Mouse (Mus musculus) frontal cortex, postnatal 10 days (tissue): ENCODE measurements around the gene Eva1c.
"Not testable (repeated sequence)": the region's sequence is repeated elsewhere in the genome, so short reads cannot be mapped to it uniquely, and the experiment has no call there.

Source experiments
- DNase-seq, 2 experiments: peaks; one replicate each; pipeline ENCODE4 v3.0.0; 2022; ENCODE audit warnings: low spot score in 2 of 2, mixed read lengths in 1 of 2

Gene Eva1c

DNA sequence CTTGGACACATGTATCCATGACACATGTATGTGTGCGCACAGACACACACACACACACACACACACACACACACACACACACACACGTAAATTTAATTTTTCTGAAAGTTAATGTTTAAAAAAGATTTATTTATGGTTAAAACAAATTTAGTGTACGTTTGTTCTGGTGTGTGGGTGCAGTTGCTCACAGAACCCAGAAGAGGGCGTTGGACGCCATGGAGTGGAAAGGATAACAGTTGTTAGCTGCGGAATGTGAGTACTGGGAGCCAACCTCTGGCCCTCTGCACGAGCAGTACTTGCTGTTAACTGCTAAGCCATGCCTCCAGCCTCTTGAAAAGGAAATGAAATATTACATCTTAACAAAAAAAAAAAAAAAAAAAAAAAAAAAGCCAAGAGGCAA is at the start of gene Eva1c:
Eva1c (plus strand) TSS at position 263 of the 400 bp plus-strand sequence.
- no peak for DNase-seq

DNA sequence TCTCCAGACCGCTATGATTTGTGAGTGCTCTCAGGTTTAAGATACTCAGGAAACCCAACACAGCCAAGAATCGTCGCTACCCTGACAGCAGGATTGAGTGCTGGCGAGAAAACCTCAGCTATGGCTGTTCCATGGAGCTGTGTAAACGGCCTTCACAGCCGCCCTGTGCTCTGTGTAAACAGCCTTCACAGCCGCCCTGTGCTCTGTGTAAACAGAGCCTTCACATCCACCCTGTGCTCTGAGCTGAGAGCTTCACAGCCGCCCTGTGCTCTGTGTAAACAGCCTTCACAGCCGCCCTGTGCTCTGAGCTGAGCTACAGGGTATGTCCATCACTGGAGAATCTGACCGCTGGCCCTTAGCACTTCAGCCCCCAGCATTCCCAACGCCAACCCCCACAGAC is 46.7 kb upstream of the Eva1c start:
- no peak for DNase-seq

DNA sequence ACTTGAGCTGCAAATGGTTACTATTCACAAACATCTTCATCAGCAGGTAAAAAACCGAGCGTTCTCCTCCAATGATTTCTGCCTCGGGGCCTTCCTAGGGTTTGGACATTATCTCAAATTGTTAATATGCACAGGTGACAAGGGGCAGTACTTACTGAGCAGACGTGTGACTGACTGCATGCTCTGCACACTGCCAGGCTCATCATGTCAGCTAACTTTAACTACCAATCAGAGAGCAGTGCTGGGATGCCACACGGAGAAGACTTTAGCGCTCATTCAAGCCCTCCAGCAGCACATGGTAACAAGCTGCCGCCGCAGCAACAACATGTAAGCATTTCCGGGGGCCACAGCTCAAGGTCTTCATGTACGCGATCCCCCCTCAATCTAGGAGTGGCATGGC is 43.2 kb upstream of the Eva1c start:
- no peak for DNase-seq

DNA sequence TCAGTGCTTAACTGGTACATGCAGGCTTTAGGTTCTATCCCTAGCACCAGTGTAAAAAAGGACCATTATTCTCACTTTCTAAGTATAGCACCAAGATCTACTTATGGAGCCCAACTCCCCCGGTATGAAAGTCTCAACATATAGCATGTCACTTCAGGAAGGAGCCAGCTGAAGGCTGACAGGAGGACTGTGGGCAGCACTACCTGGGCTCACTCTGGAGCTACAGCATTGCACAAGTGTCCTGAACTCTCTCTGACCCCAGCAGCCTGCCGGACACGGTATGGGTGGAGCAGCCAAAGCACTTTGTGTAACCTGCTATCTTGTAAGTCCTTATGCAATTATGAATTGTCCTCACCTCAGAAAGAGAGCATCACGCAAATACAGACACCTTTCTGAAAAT is 41.3 kb upstream of the Eva1c start:
- no peak for DNase-seq

DNA sequence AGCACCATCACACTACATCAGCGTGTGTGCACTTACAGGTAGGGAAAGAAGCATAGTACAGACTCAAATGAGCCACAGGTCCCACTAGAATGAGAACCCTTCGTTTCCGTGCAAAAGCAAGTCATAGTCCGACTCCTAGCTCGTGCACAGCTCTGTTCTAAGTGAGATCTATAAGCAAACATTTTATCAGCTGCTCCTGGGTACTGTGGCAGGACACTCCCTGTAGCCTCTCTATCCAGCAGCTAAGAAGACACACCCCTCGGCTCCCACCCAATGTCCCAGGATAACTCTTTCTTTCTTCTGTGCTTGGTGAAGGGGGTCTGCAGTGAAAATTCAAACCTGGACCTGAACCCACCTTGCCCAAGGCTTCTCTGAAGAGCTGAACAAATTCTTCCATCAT is 37.9 kb upstream of the Eva1c start:
- no peak for DNase-seq

DNA sequence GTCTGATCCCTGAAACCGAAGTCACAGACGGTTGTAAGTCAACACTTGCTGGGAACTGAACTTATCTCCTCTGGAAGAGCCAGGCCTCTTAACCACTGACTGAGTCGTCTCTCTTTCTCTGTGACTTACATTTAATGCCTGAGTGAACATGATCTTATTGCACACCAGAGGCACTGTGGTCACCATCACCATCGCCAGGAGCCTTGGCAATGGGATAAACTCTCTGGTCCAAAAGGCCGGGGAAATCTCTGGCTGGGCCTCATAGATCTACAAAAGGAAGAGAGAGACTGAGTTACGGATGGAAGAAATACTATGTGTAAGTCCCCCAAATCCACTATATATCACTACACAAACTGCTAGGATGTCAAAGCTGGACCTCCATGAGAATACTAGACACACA is 35.6 kb upstream of the Eva1c start:
- no peak for DNase-seq

DNA sequence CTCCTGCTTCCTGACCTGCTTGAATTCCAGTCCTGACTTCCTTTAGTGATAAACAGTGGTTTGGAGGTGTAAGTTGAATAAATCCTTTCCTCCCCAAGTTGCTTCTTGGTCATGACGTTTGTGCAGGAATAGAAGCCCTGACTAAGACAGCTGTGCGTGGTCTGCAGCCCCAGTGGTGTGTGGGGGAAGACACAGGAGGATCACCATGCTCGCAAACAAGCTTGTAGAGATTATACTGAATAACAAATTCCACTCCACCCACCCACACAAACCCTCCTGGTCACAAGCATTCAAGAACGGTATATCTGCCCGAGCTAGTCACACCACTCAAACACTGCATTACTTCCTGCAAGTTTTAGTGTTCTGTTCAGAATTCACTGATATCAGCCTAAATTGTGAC is 34.5 kb upstream of the Eva1c start:
- DNase-seq: no peak

DNA sequence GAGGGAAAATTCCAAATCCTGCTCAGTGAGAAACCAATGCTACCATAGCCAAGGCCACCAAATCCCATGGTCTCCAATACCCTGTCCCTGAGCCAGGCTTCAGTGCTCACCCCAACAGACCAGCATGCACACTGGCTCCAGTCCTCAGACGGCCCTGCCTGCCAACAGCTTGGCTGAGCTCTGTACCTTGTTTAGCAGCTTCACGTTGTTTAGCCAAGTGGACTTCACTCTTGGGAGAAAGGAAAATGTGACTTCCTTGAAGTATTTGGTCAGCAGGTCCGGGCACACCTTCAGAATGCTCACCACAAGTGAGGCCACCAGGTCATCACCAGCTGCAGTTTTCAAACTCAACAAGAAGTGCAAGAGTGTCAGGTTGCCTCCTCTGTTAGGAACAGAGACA is 34.0 kb upstream of the Eva1c start:
- no peak for DNase-seq

DNA sequence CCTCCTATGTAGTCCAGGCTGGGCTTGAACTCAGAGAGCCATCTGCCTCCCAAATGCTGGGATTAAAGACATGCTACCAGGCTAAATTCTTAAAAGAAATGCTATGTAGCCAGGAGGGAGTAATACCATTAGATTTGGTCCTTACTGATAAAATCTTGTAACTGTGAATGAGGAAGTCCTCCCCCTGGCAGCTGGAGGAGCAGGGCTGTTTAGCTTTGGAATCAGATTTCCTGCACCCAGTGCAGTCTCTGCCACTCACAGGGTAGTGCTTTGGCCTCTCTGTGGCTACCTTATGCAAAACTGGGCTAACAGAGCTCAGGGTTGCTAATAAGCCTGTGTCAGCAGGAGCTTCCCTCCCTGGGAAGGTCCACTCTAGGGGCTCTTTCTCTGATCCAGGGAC is 31.8 kb upstream of the Eva1c start:
- no peak for DNase-seq

DNA sequence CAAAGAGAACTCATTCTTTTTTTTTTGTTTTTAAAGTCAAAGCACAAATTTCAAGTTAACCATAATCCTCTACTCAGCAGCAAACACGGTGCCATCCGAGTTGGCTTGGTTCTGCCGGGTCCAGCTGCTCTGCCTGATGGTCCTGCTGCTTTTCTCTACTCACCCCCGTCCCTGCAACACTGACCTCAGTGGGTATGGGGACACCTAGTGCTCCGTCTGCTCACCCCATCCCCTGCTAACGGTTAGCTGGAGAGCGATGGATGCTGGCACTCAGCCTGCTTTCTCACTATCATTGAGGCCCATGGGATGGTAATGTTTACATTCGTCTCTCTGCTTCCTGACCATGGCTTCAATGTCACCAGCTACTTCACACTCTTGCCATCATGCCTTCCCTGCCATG is 28.1 kb upstream of the Eva1c start:
- DNase-seq: no peak

DNA sequence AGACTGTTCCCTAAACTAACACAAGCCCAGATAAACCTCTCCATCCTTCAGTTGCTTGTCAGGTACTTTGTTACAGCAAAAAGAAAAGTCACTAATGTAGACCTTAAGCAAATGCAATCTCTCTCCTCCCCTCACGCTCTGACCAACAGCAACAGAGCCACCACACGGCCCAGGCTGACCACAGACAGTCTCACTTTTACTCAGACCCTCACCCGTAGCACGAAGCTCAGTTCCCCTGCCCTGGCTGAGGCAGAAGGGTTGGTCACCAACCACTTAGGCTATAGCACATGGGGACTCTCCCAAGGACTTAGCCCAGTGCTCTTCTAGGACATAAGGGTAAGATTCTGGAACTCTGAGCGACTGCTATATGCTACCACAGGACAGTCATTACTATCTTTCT is 27.7 kb upstream of the Eva1c start:
- DNase-seq: no peak

DNA sequence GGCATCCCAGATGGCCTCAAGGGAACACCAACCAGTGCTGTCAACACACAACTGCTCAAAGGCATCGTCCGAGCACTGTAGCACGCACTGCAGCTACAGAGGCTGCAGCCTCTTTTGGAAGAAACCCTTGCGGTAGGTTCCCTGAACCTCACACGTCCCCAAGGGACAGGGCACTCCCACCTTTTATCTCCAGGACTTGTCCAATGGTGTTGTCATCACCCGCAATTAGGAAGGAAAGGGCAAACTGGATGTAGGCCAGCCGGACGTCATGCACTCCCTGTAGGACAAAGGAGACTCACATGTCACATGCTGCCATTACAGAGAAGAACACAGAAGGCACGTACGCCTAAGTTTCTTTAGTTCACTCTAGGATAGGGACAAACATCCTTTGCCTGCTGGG is 26.7 kb upstream of the Eva1c start:
- DNase-seq: no peak

DNA sequence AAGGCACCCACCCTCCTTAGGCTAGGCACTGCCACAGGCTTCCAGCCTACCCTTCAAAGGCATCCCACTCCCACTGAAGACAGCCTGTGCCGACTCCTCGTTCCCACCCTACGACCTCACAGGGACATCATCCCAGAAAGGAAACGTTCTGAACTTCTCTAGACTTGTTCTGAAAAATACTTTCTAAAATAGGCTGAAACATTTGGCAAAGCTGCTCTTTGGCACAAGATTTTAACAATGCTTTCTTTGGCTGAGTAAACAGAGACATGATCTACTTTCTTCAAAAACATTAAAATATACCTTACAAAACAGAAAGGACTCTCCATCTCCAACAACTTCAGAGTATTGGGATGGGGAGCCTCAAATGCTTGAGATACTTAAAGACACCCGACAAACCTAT is 25.3 kb upstream of the Eva1c start:
- DNase-seq: no peak

DNA sequence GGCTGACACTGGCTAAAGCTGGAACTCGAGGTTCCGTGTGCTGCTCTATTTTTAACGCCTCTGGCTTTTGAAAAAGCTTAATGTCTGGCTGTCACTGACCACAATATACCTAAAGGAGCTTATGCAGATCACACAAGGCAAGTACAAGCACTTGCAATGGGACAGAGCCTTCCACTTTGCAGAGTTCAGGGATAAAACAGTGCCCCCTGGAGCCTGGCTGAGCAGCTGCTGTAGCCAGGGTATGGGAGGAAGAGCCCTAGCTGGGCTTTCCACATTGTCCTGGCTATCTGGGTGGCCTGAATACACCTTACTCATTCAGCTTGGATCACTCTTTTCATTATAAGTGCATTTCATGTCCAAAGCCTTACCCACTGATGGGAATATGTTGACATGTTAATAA is 24.6 kb upstream of the Eva1c start:
- no peak for DNase-seq

DNA sequence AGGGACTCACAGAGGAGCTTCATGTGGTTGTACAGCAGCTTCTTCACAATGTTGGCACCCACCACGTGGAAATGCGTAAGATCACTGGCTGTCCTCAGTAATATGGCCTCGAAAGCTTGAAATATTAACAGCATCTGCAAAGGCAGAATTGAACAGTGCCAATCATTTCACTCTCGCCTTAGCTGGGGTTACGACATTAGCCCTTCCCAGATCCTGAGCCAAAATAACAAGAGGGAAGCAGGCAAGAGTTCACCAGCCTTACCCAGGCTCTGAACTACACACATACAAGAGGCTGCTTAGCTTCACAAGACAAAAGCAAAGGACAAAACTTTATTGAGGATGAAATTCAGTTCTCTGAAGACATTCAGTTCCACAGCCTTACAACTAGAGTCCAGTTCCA is 22.1 kb upstream of the Eva1c start:
- DNase-seq: no peak

DNA sequence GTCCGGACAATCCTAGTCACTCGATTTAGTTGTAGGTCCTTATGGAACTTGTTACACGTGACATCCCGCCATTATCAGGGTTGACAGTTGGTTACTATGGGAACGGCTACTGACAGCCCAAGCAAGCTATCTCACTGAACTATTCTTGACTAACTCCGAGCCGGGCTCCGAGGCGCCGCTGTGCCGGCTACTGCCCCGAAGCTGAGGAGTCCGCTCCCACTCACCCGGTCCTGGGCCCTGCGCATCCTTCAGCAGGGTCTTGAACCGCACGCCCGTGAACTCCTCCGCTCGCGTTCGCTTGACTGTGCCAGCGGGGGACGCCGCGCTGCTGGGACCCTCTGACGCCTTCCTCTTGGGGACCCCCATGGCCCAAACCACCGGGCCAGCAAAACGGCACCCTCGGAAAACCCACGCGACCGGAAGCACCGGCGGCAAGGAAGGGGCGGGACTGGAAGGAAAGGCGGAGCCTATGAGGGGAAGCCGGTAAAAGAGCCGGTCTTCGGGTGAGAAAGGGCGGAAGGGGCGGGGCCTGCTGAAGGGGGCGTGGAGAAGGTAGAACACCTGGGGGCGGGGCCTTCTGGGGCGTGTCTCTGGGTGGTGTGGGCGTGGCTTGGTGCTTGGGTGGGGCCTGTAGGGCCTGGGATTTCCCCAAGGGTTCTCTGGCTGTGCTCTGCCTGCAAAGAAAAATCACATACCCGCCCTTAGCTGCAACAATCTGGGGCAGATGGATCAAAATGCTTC is 16.4 kb upstream of the Eva1c start, which contains the start of gene Urb1:
Urb1 (minus strand) TSS at position 439 of the 741 bp plus-strand sequence.
- peak; percentile 94 to 97 for DNase-seq

DNA sequence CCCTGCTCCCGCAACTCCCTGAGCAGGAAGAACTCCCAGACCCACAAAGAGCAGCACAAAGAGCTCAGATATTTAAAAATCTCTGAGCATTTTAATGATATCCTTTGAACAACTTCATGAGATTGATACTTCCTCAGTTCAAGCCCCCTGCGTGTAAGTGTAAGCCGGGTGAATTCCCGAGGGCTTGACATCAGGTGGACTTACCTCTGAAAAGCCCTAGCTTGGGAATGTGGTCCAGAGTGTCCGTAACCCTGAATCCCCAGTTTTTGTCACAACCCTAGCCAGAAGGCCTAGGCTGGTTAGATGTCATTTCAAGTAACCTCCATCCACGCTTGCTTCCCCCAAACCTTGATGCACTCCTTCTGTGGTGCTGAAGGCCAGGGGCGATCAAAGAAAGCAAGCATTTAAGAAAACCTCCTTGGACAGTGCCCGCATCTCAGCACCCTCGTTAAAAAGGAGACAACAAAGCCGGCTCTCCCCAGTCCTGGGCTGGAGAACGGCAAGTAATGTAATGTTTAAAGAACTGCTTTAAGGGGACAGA is 15.7 kb upstream of the Eva1c start:
- DNase-seq: no peak

DNA sequence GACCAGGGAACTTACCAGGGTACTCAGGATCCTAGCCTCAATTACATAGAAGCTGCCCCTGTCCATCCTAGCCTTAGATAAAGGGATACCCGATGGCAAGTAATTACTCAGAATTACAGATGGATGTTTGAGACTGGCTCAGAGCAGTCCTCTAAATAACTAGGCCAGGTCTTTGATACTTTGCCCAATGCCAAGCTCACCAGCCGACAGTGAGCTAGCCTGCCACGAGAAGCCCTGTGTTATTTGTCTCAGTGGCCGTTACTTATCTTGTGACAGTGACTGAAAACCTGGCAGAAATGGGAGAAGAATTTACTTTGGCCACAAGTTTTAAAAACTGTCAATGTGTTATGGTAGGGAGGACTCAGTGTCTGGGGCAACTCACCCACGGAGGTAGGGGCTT is 14.4 kb upstream of the Eva1c start:
- no peak for DNase-seq

DNA sequence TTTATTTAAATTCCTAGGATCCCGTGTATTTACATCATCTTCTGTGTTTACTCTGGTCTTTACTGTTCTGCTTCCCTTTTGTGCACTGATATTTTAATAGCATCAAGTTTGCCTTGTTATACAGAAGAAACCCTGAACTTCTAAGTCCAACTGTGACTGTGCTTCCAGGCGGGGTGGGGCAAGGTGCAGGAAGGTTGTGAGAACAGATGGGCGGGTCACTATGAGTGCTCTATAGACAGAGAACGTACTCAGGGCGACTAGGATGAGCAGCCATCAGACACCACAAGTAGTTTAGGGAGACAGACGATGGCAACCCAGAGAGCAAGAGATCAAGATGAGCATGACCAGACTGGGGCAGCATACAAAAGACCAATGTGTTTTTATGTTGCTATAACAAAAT is 6.2 kb upstream of the Eva1c start:
- DNase-seq: no peak

DNA sequence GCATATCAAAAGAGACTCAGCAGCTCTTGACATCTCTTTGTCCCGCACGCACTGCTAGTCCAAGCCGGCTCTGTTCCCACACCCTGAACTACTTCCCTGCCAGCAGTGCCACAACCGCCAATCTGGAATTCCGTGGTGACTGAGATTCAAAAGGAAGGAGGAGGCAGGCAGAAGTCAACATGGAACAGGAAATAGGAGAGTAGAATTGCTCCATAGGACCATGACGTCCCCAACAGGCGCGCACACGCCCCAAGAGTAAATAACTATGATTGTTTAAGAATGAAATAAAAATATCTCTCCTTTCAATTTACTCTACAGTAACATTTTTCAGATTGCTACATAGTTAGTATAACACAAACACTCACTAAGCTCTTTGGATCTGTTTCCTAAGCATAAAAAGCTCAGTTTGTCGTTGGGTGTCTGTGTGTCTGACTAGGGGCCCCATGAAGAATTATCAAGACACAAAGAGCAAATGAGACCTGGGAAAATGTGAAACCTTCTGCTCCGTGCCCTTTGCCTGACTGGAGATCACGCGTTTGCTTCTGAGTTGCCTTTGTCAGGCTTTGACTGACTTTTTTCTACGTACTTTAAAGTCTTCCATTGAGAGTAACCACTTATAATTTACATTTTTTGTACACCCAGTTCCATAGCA is 5.3 kb upstream of the Eva1c start:
- DNase-seq: no peak

DNA sequence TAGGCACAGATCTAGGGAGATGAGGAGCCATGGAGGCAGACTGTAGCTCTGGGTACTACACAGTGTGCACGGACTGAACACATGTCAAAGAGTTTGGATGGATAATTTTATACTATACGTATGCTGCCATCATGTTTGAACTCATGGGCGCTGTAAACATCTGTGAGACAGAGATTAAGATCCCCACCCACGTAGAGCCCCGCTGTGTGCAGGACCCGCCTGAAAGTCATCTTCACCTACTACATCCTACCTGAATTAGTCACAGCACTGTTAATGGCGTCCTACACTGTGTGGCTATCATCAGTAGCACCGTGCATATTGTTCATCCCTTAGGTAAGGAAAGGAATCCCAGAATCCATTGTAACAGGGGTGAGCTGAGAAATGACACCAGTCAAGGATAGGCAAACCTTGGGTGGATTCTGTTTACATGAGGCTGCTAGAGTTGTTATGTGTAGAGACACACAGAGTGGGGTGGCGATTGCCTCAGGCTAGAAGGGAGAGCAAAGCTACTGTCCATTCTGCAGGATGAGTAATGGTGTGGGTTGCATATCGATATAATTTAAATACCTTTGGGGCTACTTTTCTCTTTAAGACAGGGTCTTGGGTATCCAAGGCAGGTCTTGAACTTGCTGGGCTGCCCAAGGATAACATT is 4.1 kb upstream of the Eva1c start:
- DNase-seq: no peak

DNA sequence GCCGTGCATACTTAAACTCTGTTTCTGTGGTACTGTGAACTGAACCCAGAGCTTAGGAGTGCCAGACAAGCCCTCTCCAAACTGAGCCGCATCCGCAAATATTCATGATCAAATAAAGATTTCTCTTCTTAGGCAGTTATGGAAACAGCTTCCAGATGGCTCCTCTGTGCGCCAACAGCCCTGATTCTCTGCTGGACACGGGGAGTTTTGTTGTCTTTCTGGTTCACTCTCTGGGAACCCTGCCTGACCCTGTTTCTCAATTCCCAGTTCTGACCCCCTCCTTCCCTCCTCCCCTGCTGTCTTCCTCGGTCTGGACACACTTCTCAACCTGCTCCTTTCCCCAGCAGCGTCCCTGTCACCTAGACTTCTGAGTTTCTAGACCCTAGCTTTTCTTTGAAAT is 3.5 kb upstream of the Eva1c start:
- DNase-seq: no peak

DNA sequence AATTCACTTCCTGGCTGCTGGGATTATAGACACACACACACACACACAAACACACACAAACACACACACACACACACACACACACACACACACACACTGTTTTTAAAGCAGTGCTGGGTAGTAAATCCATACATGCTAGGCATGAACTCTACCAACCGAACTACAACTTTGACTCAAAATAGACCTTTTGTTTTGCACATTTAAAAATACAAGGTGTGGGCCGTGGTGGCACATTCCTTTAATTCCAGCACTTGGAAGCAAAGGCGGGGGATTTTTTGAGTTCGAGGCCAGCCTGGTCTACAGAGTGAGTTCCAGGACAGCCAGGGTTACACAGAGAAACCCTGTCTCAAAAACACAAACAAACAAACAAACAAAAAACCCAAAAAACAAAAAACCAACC is 2.5 kb upstream of the Eva1c start:
- DNase-seq: not testable (repeated sequence)
